In the genomic region with DNA sequence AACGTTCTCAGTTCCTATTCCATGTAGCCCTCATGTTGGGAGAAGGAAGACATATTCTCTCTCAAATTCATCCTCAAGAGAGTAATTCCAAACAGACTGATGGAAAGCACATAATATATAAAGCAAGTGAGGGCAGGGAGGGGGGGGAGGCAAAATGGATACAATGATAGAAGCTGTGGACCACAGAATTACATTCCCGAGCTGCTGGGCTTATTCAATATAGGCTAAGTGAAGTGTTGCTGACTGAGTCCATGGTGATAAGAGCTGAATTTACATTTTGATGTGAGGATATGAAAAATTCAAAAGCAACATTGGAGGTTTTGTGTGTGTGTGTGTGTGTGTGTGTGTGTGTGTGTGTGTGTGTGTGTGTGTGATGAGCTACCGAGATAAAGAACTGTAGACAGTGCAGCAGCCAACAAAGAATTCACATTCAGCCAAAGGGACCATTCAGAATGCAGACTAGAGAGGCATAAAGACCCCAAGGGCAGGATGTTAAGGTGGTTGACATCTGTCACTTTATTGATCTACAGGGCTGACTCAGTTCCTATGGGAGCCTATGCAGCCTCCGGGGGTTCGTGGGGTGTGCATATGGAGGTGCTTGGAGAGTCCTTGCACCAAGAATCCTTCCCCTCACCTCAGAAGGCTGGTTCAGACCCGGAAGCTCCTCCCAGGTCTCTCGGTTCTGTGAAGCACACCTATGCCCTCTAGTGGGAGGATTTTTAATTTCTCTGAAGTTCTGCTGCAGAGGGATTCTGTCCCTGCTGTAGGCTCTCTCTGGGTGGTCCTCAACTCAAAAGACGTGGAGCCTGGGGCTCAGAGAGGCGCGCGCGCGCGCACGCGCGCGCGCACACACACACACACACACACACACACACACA, we compare ENCODE assay signal across 12 mouse cellular contexts. TPM values are rescaled to one million over a fixed set of nuclear protein-coding genes. Genes with fewer than 3 reads are reported as not detected.
DNase-seq lines count a peak whose midpoint lies in the region; ATAC-seq and TF ChIP-seq lines count a peak whose summit lies in the region.
"Not testable (repeated sequence)": the region's sequence is repeated elsewhere in the genome, so short reads cannot be mapped to it uniquely, and the experiment has no call there.
"Had no signal": no experiment of that assay in that cellular context is flagged by ENCODE, and none has a peak within 500 bp of the region (broad histone marks: within the 10 kb centered on the region; RNA-seq: fewer than 3 reads in every experiment).

No protein-coding gene starts in this region.

- H3K9me3 ChIP-seq in embryonic facial prominence, embryonic 15.5 days (replicated peaks); heart, postnatal 0 days (replicated peaks; ENCODE audit: control insufficient read depth, low read length); intestine, embryonic 15.5 days; limb, embryonic 13.5 days; midbrain, embryonic 11.5 days (ENCODE audit: control insufficient read depth, low read length); neural tube, embryonic 15.5 days (replicated peaks): not testable (repeated sequence)

- not testable (repeated sequence) for DNase-seq in Patski (ENCODE audit: low read depth, low spot score); heart, postnatal 0 days (ENCODE audit: low spot score)
- DNase-seq in midbrain, embryonic 11.5 days (ENCODE audit: low spot score, missing footprints): peak; percentile 86
- peak; percentile 20 for DNase-seq in thymus, postnatal 4 days

- not testable (repeated sequence) for H3K36me3 ChIP-seq in embryonic facial prominence, embryonic 15.5 days; heart, postnatal 0 days (replicated peaks; ENCODE audit: control insufficient read depth, insufficient read depth, low read length); intestine, embryonic 15.5 days; limb, embryonic 13.5 days; midbrain, embryonic 11.5 days (ENCODE audit: control insufficient read depth, insufficient read depth, low read length); neural tube, embryonic 15.5 days

- H3K27me3 ChIP-seq in Patski; embryonic facial prominence, embryonic 15.5 days; heart, postnatal 0 days (ENCODE audit: control insufficient read depth, insufficient read depth, low read length); intestine, embryonic 15.5 days (replicated peaks); limb, embryonic 13.5 days; midbrain, embryonic 11.5 days (ENCODE audit: control insufficient read depth, insufficient read depth, low read length); neural tube, embryonic 15.5 days (replicated peaks): not testable (repeated sequence)

- ATAC-seq in Patski: peak; percentile 94
- peak; percentile 29; the same call in 1 of the 2 replicates for ATAC-seq in embryonic facial prominence, embryonic 15.5 days (ENCODE audit: insufficient number of reproducible peaks, low FRiP score, low TSS enrichment, low read depth)
- ATAC-seq in heart, postnatal 0 days (ENCODE audit: insufficient read depth, low read depth): peak; percentile 30; the same call in 1 of the 2 replicates
- ATAC-seq in intestine, embryonic 15.5 days: peak; percentile 73
- peak; percentile 66; the same call in 1 of the 2 replicates for ATAC-seq in limb, embryonic 13.5 days (ENCODE audit: low FRiP score, low read depth)
- ATAC-seq in midbrain, embryonic 11.5 days (ENCODE audit: low FRiP score): peak; percentile 83
- ATAC-seq in neural tube, embryonic 15.5 days (ENCODE audit: low FRiP score): peak; percentile 86

- 15% methylated on average over 17 of the region's 19 CpGs for WGBS in embryonic facial prominence, embryonic 15.5 days
- WGBS in heart, postnatal 0 days: 15% methylated on average over 17 of the region's 19 CpGs
- 21% methylated on average over 14 of the region's 19 CpGs for WGBS in intestine, embryonic 15.5 days
- 31% methylated on average over 11 of the region's 19 CpGs for WGBS in limb, embryonic 13.5 days
- WGBS in midbrain, embryonic 11.5 days: 20% methylated on average over 17 of the region's 19 CpGs
- WGBS in neural tube, embryonic 15.5 days: 15% methylated on average over 17 of the region's 19 CpGs

- in situ Hi-C loops in Patski (cut with MboI; ENCODE audit: low pct_unique_long_range_greater_than_20kb): loop anchor here (5.0 kb wide), 1 partner anchor 83 kb away; no protein-coding TSS in a partner anchor

- H3K4me3 ChIP-seq in embryonic facial prominence, embryonic 15.5 days (replicated peaks); heart, postnatal 0 days (ENCODE audit: low read depth, low read length); intestine, embryonic 15.5 days (replicated peaks); limb, embryonic 13.5 days; midbrain, embryonic 11.5 days (ENCODE audit: low read depth, low read length); neural tube, embryonic 15.5 days (replicated peaks): not testable (repeated sequence)

- not testable (repeated sequence) for H3K9ac ChIP-seq in embryonic facial prominence, embryonic 15.5 days; heart, postnatal 0 days (replicated peaks; ENCODE audit: low read depth, low read length); intestine, embryonic 15.5 days; limb, embryonic 13.5 days; midbrain, embryonic 11.5 days (ENCODE audit: low read length); neural tube, embryonic 15.5 days (replicated peaks)

- H3K27ac ChIP-seq in embryonic facial prominence, embryonic 15.5 days (replicated peaks); heart, postnatal 0 days (ENCODE audit: low read depth); intestine, embryonic 15.5 days; limb, embryonic 13.5 days; midbrain, embryonic 11.5 days (ENCODE audit: low read depth, low read length); neural tube, embryonic 15.5 days (replicated peaks): not testable (repeated sequence)

- TF ChIP-seq EP300 in heart, postnatal 0 days (IDR thresholded peaks at IDR 0.05; ENCODE audit: low read depth): not testable (repeated sequence)

- peak; percentile 24 for TF ChIP-seq CTCF in Patski (IDR thresholded peaks at IDR 0.05)
- not testable (repeated sequence) for TF ChIP-seq CTCF in heart, postnatal 0 days (IDR thresholded peaks at IDR 0.05; ENCODE audit: low read depth)

- not testable (repeated sequence) for H3K4me1 ChIP-seq in embryonic facial prominence, embryonic 15.5 days; heart, postnatal 0 days (ENCODE audit: control insufficient read depth, insufficient read depth); intestine, embryonic 15.5 days (replicated peaks); limb, embryonic 13.5 days; midbrain, embryonic 11.5 days (ENCODE audit: control insufficient read depth, insufficient read depth, low read length); neural tube, embryonic 15.5 days

- H3K4me2 ChIP-seq in embryonic facial prominence, embryonic 15.5 days (replicated peaks); heart, postnatal 0 days (ENCODE audit: low read depth, low read length); intestine, embryonic 15.5 days (replicated peaks); limb, embryonic 13.5 days (replicated peaks); midbrain, embryonic 11.5 days; neural tube, embryonic 15.5 days: not testable (repeated sequence)

- POLR2A ChIA-PET in Patski (lab: Charles Lee): not testable (repeated sequence)

- CTCF ChIA-PET in Patski (lab: Charles Lee): interaction anchor here (0.8 to 1.0 kb wide), 2 partner anchors 16 to 37 kb away, joined by 3 to 4 read pairs; no protein-coding TSS in a partner anchor

RNA-seq across cellular contexts. Expression of a gene that starts 11.8 kb away (rescaled TPM):
- not detected for polyA plus RNA-seq in Patski (2021)
- 11.1 and 11.2 TPM in 2 replicates for polyA plus RNA-seq in embryonic facial prominence, embryonic 15.5 days (2015; fragmentation: Nextera tagmentation; extraction: Ambion mirVana)
- not detected in 2 replicates for total RNA-seq in heart, postnatal 0 days (2014; rRNA removed; ENCODE audit: low replicate concordance)
- not detected in 2 replicates for polyA plus RNA-seq in heart, postnatal 0 days (2015; fragmentation: Nextera tagmentation; extraction: Ambion mirVana)
- 0.16 TPM in 1 of 2 replicates, not detected in the other for polyA plus RNA-seq in intestine, embryonic 15.5 days (2015; fragmentation: Nextera tagmentation; extraction: Ambion mirVana)
- not detected in 2 replicates for polyA plus RNA-seq in limb, embryonic 13.5 days (2015; fragmentation: Nextera tagmentation; extraction: Ambion mirVana)
- polyA plus RNA-seq in midbrain, embryonic 11.5 days (2014; fragmentation: Nextera tagmentation; extraction: Ambion mirVana): not detected in 2 replicates
- 0.23 and 0.68 TPM in 2 replicates for polyA plus RNA-seq in neural tube, embryonic 15.5 days (2015; fragmentation: Nextera tagmentation; extraction: Ambion mirVana)
- total RNA-seq: adrenal gland, postnatal 10 days; heart, postnatal 36 days had no signal
- polyA plus RNA-seq: C2C12; gonadal fat pad, adult 2 months had no signal

RNA-seq across cellular contexts. Expression of a gene that starts 39.0 kb away (rescaled TPM):
- polyA plus RNA-seq in Patski (2021): 6.3 TPM
- polyA plus RNA-seq in embryonic facial prominence, embryonic 15.5 days (2015; fragmentation: Nextera tagmentation; extraction: Ambion mirVana): 50.7 and 53.3 TPM in 2 replicates
- total RNA-seq in heart, postnatal 0 days (2014; rRNA removed; ENCODE audit: low replicate concordance): 8.5 and 9.6 TPM in 2 replicates
- 6.2 and 6.8 TPM in 2 replicates for polyA plus RNA-seq in heart, postnatal 0 days (2015; fragmentation: Nextera tagmentation; extraction: Ambion mirVana)
- 11.9 and 12.3 TPM in 2 replicates for polyA plus RNA-seq in intestine, embryonic 15.5 days (2015; fragmentation: Nextera tagmentation; extraction: Ambion mirVana)
- 47.9 and 48.7 TPM in 2 replicates for polyA plus RNA-seq in limb, embryonic 13.5 days (2015; fragmentation: Nextera tagmentation; extraction: Ambion mirVana)
- polyA plus RNA-seq in midbrain, embryonic 11.5 days (2014; fragmentation: Nextera tagmentation; extraction: Ambion mirVana): 7.7 and 9.8 TPM in 2 replicates
- 12.0 and 14.4 TPM in 2 replicates for polyA plus RNA-seq in neural tube, embryonic 15.5 days (2015; fragmentation: Nextera tagmentation; extraction: Ambion mirVana)

Comparison
In these comparisons a context has a peak if more than half of its experiments do, and no peak if none do; other contexts are left out.
1. ATAC-seq: peak in every context shown above with its lines; median percentile 94 in Patski; 86 in neural tube, embryonic 15.5 days; 83 in midbrain, embryonic 11.5 days; 73 in intestine, embryonic 15.5 days; 66 in limb, embryonic 13.5 days; 30 in heart, postnatal 0 days; 29 in embryonic facial prominence, embryonic 15.5 days.